Mouse (Mus musculus) erythroid progenitor cell, adult 5-6 weeks (primary cell): ENCODE data around the gene Sept14. TPM values are rescaled to one million over a fixed set of nuclear protein-coding genes. Genes with fewer than 3 reads are reported as not detected.
"Not testable (repeated sequence)": the region's sequence is repeated elsewhere in the genome, so short reads cannot be mapped to it uniquely, and the experiment has no call there.

Experiments used
- ATAC-seq: replicated peaks from 2 replicates; pipeline ENCODE4 v1.8.0; 2016; ENCODE audit warnings: moderate number of reproducible peaks, mild to moderate bottlenecking, moderate TSS enrichment, inconsistent platforms; ENCODE audit not compliant: poor library complexity, low FRiP score, severe bottlenecking
- total RNA-seq, 2 experiments: library from RNA; stranded (forward) in 1 of 2; stranded (reverse) in 1 of 2; fragments of 150-400 nt in 1 of 2; fragments of 186-747, 209-891 nt in 1 of 2; gene quantifications; 2 replicates each; pipeline versions ENCODE4 v1.2.3 to v1.2.4; 2015 to 2017; ENCODE audit warnings: low replicate concordance in 2 of 2

Gene Sept14
- total RNA-seq, 2 experiments from 2014 or later, result not detected

- ATAC-seq, result not testable (repeated sequence)
Observed at GRCm38 (mm10) chr5:129685141-129685540, 23.2 kb downstream of the Sept14 start.

DNA sequence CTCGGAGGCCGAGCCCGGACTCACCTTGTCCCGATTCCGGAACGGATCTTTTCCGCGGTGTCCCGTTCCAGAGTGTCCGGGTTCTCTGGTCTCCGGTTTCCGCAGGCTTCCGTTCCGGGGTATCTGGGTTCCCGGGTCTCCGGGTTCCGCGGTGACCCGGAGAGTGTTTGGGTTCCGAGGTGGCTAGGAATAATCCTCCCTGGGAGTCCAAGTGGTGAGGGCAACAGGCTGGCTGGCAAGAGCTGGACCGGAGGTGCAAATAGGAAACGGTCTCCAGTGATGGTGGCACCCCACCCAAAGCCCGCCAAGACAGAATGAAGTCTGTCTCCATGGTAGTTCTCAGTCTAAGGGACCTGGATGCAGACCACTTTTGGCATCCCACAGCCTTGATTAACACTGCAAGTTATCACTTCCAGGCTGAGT is 38.3 kb downstream of the Sept14 start, which contains the start of gene Zfp11:
Gene Zfp11, minus strand, starts transcription at position 64 of the 423 bp plus-strand sequence.
- peak; percentile 69 for ATAC-seq

GRCm38 (mm10) chr5:129669453-129670035 is 38.8 kb downstream of the Sept14 start:
- ATAC-seq, result no peak; the same call in none of the 2 replicates

GRCm38 (mm10) chr5:129667851-129668250 is 40.5 kb downstream of the Sept14 start:
- ATAC-seq, result no peak

- no peak for ATAC-seq
Observed at GRCm38 (mm10) chr5:129666271-129666909, 41.9 kb downstream of the Sept14 start.

DNA sequence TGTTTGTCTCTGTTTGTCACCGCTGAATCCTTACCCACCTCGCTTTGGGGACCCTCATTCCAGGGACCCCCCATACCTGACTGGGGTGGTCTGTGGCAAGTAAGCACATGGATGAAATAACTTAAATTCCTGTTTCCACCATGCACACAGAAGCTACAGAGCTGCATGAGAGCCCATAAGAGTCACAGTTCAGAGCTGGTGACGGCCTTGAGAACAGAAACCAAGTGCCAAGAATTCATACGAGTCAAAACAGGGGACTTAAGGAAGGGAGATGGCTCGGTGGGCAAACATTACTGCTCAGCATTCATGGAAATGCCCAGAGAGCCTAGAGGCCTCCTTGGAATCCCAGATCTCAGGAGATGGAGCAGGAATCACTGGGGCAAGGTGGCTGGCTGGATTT is 44.2 kb downstream of the Sept14 start:
- no peak for ATAC-seq

- ATAC-seq, result no peak
Observed at GRCm38 (mm10) chr5:129657931-129658330, 50.4 kb downstream of the Sept14 start.

DNA sequence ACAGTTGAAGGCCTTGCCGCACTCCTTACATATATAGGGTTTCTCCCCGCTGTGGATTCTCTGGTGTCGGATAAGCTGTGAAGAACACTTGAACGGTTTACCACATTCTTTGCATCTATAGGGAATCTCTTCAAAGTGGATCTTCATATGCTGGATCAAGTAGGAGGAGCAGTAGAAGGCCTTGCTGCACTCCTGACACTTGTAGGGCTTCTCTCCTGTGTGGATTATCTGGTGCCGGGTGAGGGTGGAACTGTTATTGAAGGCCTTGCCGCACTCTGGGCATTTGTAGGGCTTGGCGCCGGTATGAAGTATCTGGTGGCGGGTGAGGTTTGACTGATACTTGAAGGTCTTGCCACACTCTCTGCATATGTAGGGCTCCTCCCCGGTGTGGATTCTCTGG is 51.3 kb downstream of the Sept14 start:
- no peak for ATAC-seq

- no peak for ATAC-seq
Observed at GRCm38 (mm10) chr5:129650858-129651257, 57.5 kb downstream of the Sept14 start.

Other genes starting within 250 kb of the Sept14 start
- gene Sfswap, start 207.3 kb downstream of the Sept14 start, total RNA-seq (2015; ENCODE audit: low replicate concordance), result 79.3 and 158 TPM in 2 replicates
- gene Sfswap, start 207.3 kb downstream of the Sept14 start, total RNA-seq (2017; ENCODE audit: low replicate concordance), result 140 and 149 TPM in 2 replicates
- not detected in 2 replicates for gene Mmp17, start 124.3 kb downstream of the Sept14 start, total RNA-seq (2015; ENCODE audit: low replicate concordance)
- gene Mmp17, start 124.3 kb downstream of the Sept14 start, total RNA-seq (2017; ENCODE audit: low replicate concordance), result not detected in 2 replicates
- 1.3 TPM in 1 of 2 replicates, not detected in the other for gene Zfp11, start 38.4 kb downstream of the Sept14 start, total RNA-seq (2015; ENCODE audit: low replicate concordance)
- 0.08 and 0.26 TPM in 2 replicates for gene Zfp11, start 38.4 kb downstream of the Sept14 start, total RNA-seq (2017; ENCODE audit: low replicate concordance)
- 54.9 and 95.9 TPM in 2 replicates for gene Mrps17, start 7.0 kb upstream of the Sept14 start, total RNA-seq (2015; ENCODE audit: low replicate concordance)
- gene Mrps17, start 7.0 kb upstream of the Sept14 start, total RNA-seq (2017; ENCODE audit: low replicate concordance), result 31.1 and 45.7 TPM in 2 replicates
- 9.7 and 13.8 TPM in 2 replicates for gene Nipsnap2, start 16.6 kb upstream of the Sept14 start, total RNA-seq (2015; ENCODE audit: low replicate concordance)
- 1.7 and 14.9 TPM in 2 replicates for gene Nipsnap2, start 16.6 kb upstream of the Sept14 start, total RNA-seq (2017; ENCODE audit: low replicate concordance)
- gene Psph, start 78.9 kb upstream of the Sept14 start, total RNA-seq (2015; ENCODE audit: low replicate concordance), result 18.0 and 24.7 TPM in 2 replicates
- gene Psph, start 78.9 kb upstream of the Sept14 start, total RNA-seq (2017; ENCODE audit: low replicate concordance), result 1.9 and 16.4 TPM in 2 replicates
- gene Sumf2, start 138.5 kb upstream of the Sept14 start, total RNA-seq (2015; ENCODE audit: low replicate concordance), result 1.8 and 14.7 TPM in 2 replicates
- gene Sumf2, start 138.5 kb upstream of the Sept14 start, total RNA-seq (2017; ENCODE audit: low replicate concordance), result 6.7 TPM in 1 of 2 replicates, not detected in the other
- gene Chchd2, start 179.0 kb upstream of the Sept14 start, total RNA-seq (2015; ENCODE audit: low replicate concordance), result 111 and 174 TPM in 2 replicates
- gene Chchd2, start 179.0 kb upstream of the Sept14 start, total RNA-seq (2017; ENCODE audit: low replicate concordance), result 57.6 and 102 TPM in 2 replicates
- gene Zbed5, start 187.2 kb upstream of the Sept14 start, total RNA-seq (2015; ENCODE audit: low replicate concordance), result 3.4 TPM in 1 of 2 replicates, not detected in the other
- 0.51 TPM in 1 of 2 replicates, not detected in the other for gene Zbed5, start 187.2 kb upstream of the Sept14 start, total RNA-seq (2017; ENCODE audit: low replicate concordance)
- gene Phkg1, start 190.0 kb upstream of the Sept14 start, total RNA-seq (2015; ENCODE audit: low replicate concordance), result not detected in 2 replicates
- gene Phkg1, start 190.0 kb upstream of the Sept14 start, total RNA-seq (2017; ENCODE audit: low replicate concordance), result 0.61 TPM in 1 of 2 replicates, not detected in the other
- gene Nupr1l, start 200.0 kb upstream of the Sept14 start, total RNA-seq (2015; ENCODE audit: low replicate concordance), result not detected in 2 replicates
- gene Nupr1l, start 200.0 kb upstream of the Sept14 start, total RNA-seq (2017; ENCODE audit: low replicate concordance), result 0.64 TPM in 1 of 2 replicates, not detected in the other
- 54.4 and 69.6 TPM in 2 replicates for gene Vkorc1l1, start 233.5 kb upstream of the Sept14 start, total RNA-seq (2015; ENCODE audit: low replicate concordance)
- 37.9 and 60.2 TPM in 2 replicates for gene Vkorc1l1, start 233.5 kb upstream of the Sept14 start, total RNA-seq (2017; ENCODE audit: low replicate concordance)